Mouse (Mus musculus) splenic B cell, adult 2 months (primary cell): ENCODE results near the gene Stard13.

Experiments
- DNase-seq: peaks from one replicate; pipeline ENCODE4 v3.0.0-alpha.2; 2011; ENCODE audit warnings: low read depth, low spot score
- H3K27me3 ChIP-seq: 2 replicates; pipeline ENCODE4 v1.6.1; 2012; ENCODE audit warnings: mild to moderate bottlenecking, low read length, moderate library complexity, mixed read lengths; ENCODE audit not compliant: control insufficient read depth, poor library complexity, insufficient read depth, severe bottlenecking
- H3K36me3 ChIP-seq: 2 replicates; pipeline ENCODE4 v1.6.1; 2012; ENCODE audit warnings: mild to moderate bottlenecking, low read length, moderate library complexity, mixed read lengths; ENCODE audit not compliant: control insufficient read depth, poor library complexity, insufficient read depth, severe bottlenecking

Stard13 gene

GRCm38 (mm10) chr5:151233400-151234031 is at the start of gene Stard13:
Stard13 (minus strand) TSS chr5:151233836.
- DNase-seq = no peak
- Histone ChIP-seq H3K36me3 (no peaks in the 10 kb centered on the region), H3K27me3 (peaks cover 2% of the 10 kb centered on the region; the same call in 1 of the 2 replicates)

GRCm38 (mm10) chr5:151279531-151279930 is 45.9 kb upstream of the Stard13 start:
- no peaks in the 10 kb centered on the region for H3K36me3 ChIP-seq
- no peak for DNase-seq
- no peaks in the 10 kb centered on the region for H3K27me3 ChIP-seq

GRCm38 (mm10) chr5:151277927-151278326 is 44.3 kb upstream of the Stard13 start:
- no peaks in the 10 kb centered on the region for H3K36me3 ChIP-seq
- no peak for DNase-seq
- no peaks in the 10 kb centered on the region for H3K27me3 ChIP-seq

GRCm38 (mm10) chr5:151275986-151276385 is 42.4 kb upstream of the Stard13 start:
- no peaks in the 10 kb centered on the region for H3K36me3 ChIP-seq
- DNase-seq = no peak
- H3K27me3 ChIP-seq = no peaks in the 10 kb centered on the region

GRCm38 (mm10) chr5:151274265-151274664 is 40.6 kb upstream of the Stard13 start:
- Histone ChIP-seq H3K36me3 (no peaks in the 10 kb centered on the region), H3K27me3 (no peaks in the 10 kb centered on the region)
- DNase-seq = no peak

GRCm38 (mm10) chr5:151270815-151271214 is 37.2 kb upstream of the Stard13 start:
- no peak for DNase-seq
- Histone ChIP-seq H3K27me3 (no peaks in the 10 kb centered on the region), H3K36me3 (no peaks in the 10 kb centered on the region)

GRCm38 (mm10) chr5:151266896-151267634 is 33.4 kb upstream of the Stard13 start:
- Histone ChIP-seq H3K36me3 (no peaks in the 10 kb centered on the region), H3K27me3 (no peaks in the 10 kb centered on the region)
- no peak for DNase-seq

GRCm38 (mm10) chr5:151261558-151261957 is 27.9 kb upstream of the Stard13 start:
- Histone ChIP-seq H3K36me3 (no peaks in the 10 kb centered on the region), H3K27me3 (no peaks in the 10 kb centered on the region)
- no peak for DNase-seq

- DNase-seq = no peak
- Histone ChIP-seq H3K27me3 (no peaks in the 10 kb centered on the region), H3K36me3 (no peaks in the 10 kb centered on the region)
These were observed 18.6 kb upstream of the Stard13 start for GRCm38 (mm10) chr5:151252213-151252612.

GRCm38 (mm10) chr5:151251656-151252055 is 18.0 kb upstream of the Stard13 start:
- no peaks in the 10 kb centered on the region for H3K36me3 ChIP-seq
- H3K27me3 ChIP-seq = no peaks in the 10 kb centered on the region
- DNase-seq = no peak

GRCm38 (mm10) chr5:151248671-151249620 is 15.3 kb upstream of the Stard13 start:
- DNase-seq = no peak
- H3K36me3 ChIP-seq = no peaks in the 10 kb centered on the region
- H3K27me3 ChIP-seq = no peaks in the 10 kb centered on the region

GRCm38 (mm10) chr5:151248084-151248483 is 14.4 kb upstream of the Stard13 start:
- DNase-seq = no peak
- no peaks in the 10 kb centered on the region for H3K36me3 ChIP-seq
- no peaks in the 10 kb centered on the region for H3K27me3 ChIP-seq

GRCm38 (mm10) chr5:151247115-151247875 is 13.7 kb upstream of the Stard13 start:
- Histone ChIP-seq H3K36me3 (no peaks in the 10 kb centered on the region), H3K27me3 (no peaks in the 10 kb centered on the region)
- no peak for DNase-seq

- Histone ChIP-seq H3K27me3 (no peaks in the 10 kb centered on the region), H3K36me3 (no peaks in the 10 kb centered on the region)
- DNase-seq = no peak
These were observed 12.7 kb upstream of the Stard13 start for GRCm38 (mm10) chr5:151246287-151246686.
